Mouse (Mus musculus) lung, adult 2 months (tissue): ENCODE results near the gene Srsf3. TPM values are rescaled to one million over a fixed set of nuclear protein-coding genes. Genes with fewer than 3 reads are reported as not detected.

ENCODE experiments used
- DNase-seq: peaks from one replicate; pipeline ENCODE4 v3.0.0; 2022
- H3K4me1 ChIP-seq: fragments of 200-500 bp; 2 replicates; pipeline ENCODE4 v1.6.1; 2011; ENCODE audit warnings: low read length; ENCODE audit not compliant: control insufficient read depth, insufficient read depth
- H3K4me3 ChIP-seq: fragments of 200-500 bp; replicated peaks from 2 replicates; pipeline ENCODE3; 2011; ENCODE audit warnings: low read depth, mild to moderate bottlenecking, control low read depth, low read length; ENCODE audit errors: extremely low read depth
- CTCF ChIP-seq: fragments of 200-500 bp; IDR thresholded peaks from 2 replicates; pipeline ENCODE4 v1.5.1; 2011; ENCODE audit warnings: mild to moderate bottlenecking, low read length, control low read depth; ENCODE audit not compliant: insufficient read depth
- POLR2A ChIP-seq: fragments of 200-500 bp; IDR thresholded peaks from 2 replicates; pipeline ENCODE4 v1.6.1; 2011; ENCODE audit warnings: low read depth, mild to moderate bottlenecking, control low read depth, low read length, borderline replicate concordance; ENCODE audit errors: extremely low read depth
- WGBS: fragments of 180-500 bp; shearing (Covaris S2); methylation state at CpG from one replicate; pipeline ENCODE4 v1.1.7; 2018; 5-methylcytosine and 5-hydroxymethylcytosine counted together
- polyA plus RNA-seq: library from polyadenylated mRNA; depleted of rRNA; stranded (reverse); fragments of >200 nt; gene quantifications from 2 replicates; pipeline ENCODE4 v1.2.3, GENCODE M21; 2012

Gene Srsf3
- polyA plus RNA-seq, 1 experiment: 168 TPM

DNA sequence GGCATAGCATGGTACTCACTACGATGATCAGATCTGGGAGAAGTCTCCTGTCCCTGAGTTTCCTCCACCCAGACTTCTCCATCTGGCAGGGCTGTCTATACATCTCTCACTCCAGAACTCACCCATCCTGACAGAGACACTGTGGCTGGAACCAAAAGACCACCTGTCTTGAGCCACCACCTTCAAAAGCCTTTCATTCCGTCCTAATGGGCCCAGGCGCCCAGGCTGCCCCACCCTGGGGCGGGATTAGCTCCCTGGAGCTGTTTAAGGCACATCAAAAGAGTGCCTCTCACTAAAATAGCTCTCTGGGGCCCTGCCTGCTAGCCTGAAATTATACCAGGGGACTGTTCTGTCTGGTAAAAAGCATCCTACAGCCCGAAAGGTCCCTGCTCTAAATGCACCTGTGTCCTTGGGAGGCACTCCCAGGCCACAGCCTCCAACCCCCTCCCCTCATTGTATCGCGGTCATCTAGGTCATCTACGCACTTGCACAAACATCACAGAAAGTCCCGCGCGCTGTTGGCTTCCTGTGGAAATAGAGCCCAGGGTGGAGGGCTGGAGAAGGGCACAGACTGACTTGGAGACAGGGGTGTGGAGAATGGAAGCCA lies 40.4 kb downstream of the Srsf3 start:
- TF ChIP-seq POLR2A: no peak
- Histone ChIP-seq H3K4me3 (no peak overlapping the region), H3K4me1 (no peaks in the 10 kb centered on the region)
- no peak for DNase-seq
- WGBS: 24% methylated on average over 11 of the region's 11 CpGs

DNA sequence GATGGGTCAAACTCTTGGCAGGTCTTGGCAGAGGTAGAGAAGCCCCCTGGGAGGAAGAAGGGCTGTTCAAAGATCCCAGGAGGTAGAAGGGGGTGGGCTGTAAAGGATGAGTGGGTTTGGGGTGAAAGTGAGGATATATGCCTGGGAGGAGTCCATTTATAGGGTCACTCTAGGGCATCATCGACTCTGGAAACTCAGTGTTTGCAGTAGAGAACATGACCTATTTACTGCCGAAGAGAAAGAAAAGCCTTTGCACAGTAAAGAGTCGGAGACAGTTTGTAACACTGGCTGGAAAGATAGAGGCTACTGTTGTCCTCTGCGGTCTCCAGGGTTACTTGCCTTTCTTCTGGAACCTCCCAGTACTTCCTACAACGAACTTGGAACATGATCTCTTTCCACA lies 40.9 kb downstream of the Srsf3 start:
- Histone ChIP-seq H3K4me1 (no peaks in the 10 kb centered on the region), H3K4me3 (no peak overlapping the region)
- 37% methylated on average over 5 of the region's 5 CpGs for WGBS
- no peak for DNase-seq
- TF ChIP-seq POLR2A (no peak), CTCF (no peak)

DNA sequence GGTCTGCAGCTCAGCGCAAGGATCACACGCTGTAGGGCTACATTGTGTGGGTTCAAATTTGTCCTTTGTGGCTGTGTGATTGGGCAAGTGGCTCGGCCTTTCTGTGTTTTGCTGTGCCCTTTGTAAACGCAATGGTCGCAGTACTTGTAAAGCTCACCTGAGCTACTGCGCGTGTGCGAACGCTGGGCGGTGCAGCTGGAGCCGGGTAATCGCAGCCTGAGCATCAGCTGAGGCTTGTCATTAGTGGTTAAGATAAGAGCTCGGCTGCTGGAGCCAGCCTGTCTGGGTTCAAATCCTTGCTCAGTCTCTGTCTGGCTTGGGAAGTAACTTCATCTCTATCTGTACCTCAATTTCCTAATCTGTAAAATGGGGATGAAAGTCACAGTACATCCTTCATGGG lies 41.7 kb downstream of the Srsf3 start:
- 78% methylated on average over 13 of the region's 13 CpGs for WGBS
- DNase-seq: no peak
- no peak for TF ChIP-seq POLR2A
- no peak for TF ChIP-seq CTCF
- Histone ChIP-seq H3K4me3 (no peak overlapping the region), H3K4me1 (no peaks in the 10 kb centered on the region; the same call in 1 of the 2 replicates)

DNA sequence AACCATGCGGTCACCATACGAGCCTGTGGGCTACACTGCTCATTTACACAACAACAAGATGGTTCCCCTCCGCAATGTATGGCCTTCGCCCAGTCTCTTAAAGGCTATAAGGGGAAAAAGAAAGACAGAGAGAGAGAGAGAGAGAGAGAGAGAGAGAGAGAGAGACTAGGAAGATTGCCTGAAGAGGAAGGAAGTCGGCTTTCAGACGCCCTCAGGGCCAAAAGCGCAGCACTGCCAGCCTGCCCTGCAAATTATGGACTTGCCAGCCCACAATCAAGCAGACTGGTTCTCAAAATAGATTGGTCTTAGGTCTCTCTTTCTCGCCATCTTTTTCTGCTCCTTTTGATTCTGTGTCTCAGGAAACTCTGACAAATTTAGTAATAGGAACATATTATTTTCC lies 43.8 kb downstream of the Srsf3 start:
- 71% methylated on average over 8 of the region's 8 CpGs for WGBS

DNA sequence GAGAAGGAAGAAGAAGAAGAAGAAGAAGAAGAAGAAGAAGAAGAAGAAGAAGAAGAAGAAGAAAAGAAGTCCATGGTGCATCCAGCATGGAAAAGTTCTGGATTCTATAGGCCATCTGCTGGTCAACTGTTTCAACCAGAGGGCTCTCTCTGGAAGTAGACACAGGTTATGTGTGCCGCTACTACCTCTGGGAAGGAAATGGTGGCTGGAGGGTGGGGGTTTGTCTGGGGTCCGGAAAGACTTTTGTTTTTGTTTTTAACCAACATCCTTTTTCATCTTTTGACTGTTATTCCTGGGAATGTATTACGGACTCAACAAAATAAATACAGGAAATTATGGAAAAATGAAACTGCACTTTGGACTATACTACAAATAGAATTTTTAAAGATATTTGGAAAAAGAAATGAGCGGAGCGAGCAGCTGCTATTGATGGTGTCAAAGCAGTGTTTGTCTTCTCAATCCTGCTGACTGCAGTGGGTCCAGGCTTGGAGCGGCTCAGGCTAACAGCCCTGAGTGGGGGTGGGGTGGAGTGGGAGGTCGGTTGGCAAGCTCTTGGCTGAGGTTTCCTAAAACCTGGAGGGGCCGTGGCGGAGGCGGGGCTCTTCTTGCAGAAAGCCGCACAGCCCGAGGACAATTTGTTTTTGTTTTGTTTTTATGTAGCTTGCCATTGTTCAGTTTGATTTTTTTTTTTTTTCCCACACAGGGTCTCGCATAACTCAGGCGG lies 45.5 kb downstream of the Srsf3 start:
- WGBS: 7% methylated on average over 14 of the region's 14 CpGs
- H3K4me3 ChIP-seq: peak overlapping the region; percentile 42
- no peaks in the 10 kb centered on the region; the same call in 1 of the 2 replicates for H3K4me1 ChIP-seq
- DNase-seq: peak; percentile 33
- no peak; the same call in 1 of the 2 replicates for TF ChIP-seq POLR2A
- no peak for TF ChIP-seq CTCF

More for the DNA sequence above, 43.8 kb downstream of the Srsf3 start:
- Histone ChIP-seq H3K4me3 (no peak overlapping the region), H3K4me1 (no peaks in the 10 kb centered on the region; the same call in 1 of the 2 replicates)
- no peak for TF ChIP-seq POLR2A
- no peak for TF ChIP-seq CTCF
- no peak for DNase-seq

DNA sequence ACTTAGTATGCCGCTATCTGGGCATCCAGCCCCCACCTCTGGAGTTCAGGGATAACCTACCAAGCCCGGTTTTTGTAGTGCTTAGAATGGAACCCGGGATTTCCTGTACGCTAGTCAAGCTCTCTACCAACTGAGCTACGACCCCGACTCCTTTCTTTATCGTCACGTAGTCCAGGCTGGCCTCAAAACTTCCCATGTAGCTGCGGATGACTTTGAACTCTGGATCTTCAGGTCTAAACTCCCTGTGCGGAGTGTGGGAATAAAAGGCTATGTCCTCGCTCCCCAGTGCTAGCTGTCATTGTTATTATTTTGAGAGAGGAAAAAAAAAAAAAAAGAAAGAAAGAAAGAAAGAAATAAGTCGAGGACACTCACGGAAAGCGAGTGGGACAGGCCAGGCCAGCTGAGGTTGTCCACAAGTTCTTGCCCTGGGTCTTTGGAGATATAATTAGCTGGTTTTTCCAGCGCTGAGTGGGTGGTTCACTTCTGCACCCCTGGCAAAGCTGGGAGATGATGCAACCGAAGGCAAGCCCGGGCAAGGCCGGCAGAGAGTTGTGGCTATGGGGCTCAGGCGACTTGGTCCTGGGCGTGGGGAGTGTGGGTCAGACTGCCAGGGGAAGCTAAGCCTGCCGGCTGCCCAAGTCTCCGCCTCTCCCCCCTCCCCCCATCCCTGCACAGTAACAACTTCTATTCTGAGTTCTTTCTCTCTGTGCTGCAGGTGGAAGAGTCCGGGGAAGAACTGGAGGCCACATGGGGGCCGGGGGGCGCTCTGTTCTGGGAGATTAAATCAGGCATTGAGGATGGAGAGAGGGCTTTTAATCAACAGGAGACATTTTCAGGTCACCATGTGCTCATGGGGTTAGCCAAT lies 46.3 kb downstream of the Srsf3 start:
- TF ChIP-seq CTCF: no peak
- peak; percentile 33; the same call in 1 of the 2 replicates for TF ChIP-seq POLR2A
- peak; percentile 62 for DNase-seq
- 7% methylated on average over 25 of the region's 25 CpGs for WGBS
- Histone ChIP-seq H3K4me1 (no peaks in the 10 kb centered on the region; the same call in 1 of the 2 replicates), H3K4me3 (peak overlapping the region; percentile 42)

DNA sequence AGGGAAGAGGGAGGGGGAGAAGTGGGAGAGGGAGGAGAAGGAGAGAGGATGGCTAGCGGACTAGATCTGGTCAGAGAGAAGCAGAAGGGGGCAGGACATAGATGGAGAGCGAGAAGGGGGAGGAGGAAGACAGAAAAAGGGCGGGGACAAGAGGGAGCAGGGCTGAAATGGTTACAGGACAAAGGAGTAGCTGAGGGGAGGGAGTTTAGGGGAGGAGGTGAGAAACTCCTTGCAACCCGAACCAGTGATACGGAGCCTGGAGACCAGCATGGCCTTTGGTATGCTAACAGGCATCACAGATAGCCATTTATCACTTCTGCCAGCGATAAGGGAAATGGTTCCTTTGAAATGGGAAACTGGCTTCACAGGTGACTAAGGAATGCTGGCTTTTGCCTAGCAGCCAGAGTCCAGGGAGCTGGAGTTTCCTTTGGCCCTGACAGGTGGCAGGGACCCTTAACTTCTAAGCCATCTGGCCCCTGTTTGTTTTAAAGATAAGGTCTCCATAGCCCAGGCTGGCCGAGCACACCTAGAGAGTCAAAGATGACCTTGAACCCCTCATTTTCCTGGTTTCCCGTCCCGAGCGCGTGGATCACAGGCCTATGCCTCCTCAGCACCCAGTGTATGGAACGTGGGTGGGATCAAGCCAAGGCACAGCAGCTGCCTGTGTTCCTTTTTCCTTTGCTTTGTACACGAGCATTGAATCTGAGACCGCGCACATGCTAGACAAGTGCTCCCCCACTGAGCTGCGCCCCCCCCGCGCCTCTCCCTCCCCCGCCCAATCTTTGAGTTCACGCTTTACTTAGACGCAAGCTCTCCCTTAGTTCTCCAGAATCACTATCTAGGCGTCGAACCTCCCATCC lies 48.6 kb downstream of the Srsf3 start:
- TF ChIP-seq POLR2A: no peak
- TF ChIP-seq CTCF: no peak
- H3K4me1 ChIP-seq: no peaks in the 10 kb centered on the region; the same call in 1 of the 2 replicates
- no peak overlapping the region for H3K4me3 ChIP-seq
- no peak for DNase-seq
- 34% methylated on average over 22 of the region's 23 CpGs for whole genome bisulfite sequencing

DNA sequence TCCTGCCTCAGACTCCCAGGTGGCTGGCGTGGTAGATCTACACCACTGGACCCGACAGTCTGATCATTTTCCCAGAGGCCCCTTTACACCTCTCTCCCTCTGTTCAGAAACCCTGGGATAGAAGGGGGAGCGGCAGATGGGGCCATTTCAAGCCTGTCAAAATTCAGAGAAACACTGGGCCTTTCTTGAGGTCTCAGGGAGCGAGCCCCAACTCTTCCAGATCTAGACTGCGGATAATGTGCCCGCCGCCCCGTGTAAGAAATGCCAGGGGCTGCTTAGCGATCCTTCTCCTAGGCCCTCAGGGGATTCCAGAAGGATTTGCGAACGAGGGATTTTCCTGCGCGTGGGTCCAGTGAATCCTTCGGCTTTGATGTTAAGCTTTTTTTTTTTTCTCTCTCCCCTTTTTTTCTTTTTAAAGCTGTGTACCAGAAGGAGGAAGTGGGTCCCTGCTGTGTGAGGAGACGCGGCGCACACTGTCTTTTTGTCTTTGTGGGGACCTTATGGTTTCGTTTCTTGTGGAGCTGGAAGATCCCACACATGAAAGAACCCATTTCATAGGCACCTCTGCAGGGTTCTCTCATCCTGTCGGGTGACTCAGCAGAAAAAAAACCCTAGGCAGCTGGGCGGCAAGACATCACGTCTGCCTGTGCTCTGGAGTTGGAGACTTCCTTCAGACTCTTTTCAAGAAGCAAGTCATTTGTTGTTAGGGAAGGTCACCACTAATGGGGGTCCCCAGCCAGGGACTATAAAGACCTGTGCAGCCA lies 49.4 kb downstream of the Srsf3 start:
- no peak overlapping the region for H3K4me3 ChIP-seq
- no peak for DNase-seq
- WGBS: 31% methylated on average over 21 of the region's 21 CpGs
- TF ChIP-seq CTCF: no peak
- no peak for TF ChIP-seq POLR2A
- no peaks in the 10 kb centered on the region; the same call in 1 of the 2 replicates for H3K4me1 ChIP-seq
